Mouse (Mus musculus): ENCODE results near the gene Cdc42bpb.

DNA sequence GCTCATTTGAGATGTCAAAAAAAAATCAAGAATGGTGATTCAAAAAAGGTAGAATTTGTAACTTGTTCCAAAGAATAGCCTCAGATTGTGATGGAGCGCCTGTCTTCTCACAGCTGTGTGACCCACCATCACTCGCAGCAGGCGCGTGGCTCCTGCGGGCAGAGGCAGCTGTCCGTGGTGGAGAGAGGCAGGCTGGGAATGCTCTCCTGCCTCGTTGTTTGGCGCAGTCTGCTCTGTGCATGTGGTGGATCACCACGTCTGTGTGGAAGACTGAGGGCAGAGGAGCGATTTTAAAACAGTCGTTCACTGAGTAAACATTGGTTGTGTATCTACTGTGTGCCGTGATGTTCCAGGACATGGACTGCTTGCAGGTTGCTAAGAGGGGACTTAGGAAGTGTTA is 133.8 kb downstream of the Cdc42bpb start:
- no peak for TF ChIP-seq CTCF (IDR thresholded peaks at IDR 0.05; ENCODE audit: extremely low read depth, insufficient read depth, insufficient read length, insufficient replicate concordance)
- no peak for TF ChIP-seq POLR2A (IDR thresholded peaks at IDR 0.05; ENCODE audit: low read depth, low read length)

Measured in spleen, adult 2 months (tissue).